Mouse (Mus musculus) heart, adult 18-20 months (tissue): ENCODE results near the gene 1700012B07Rik. TPM values are rescaled to one million over a fixed set of nuclear protein-coding genes. Genes with fewer than 3 reads are reported as not detected.
A peak's percentile ranks its signal among the peaks of the same experiment; 100 is the strongest.

Source experiments
- DNase-seq, 2 experiments: peaks; one replicate each; pipeline ENCODE4 v3.0.0; 2021 to 2022; ENCODE audit warnings: mixed read lengths in 1 of 2
- total RNA-seq, 2 experiments: library from RNA; stranded (reverse); gene quantifications; 2 replicates each; pipeline ENCODE4 v1.2.3; 2021

1700012B07Rik gene
- total RNA-seq, 2 experiments from 2014 or later: not detected

- DNase-seq: no peak
Measured at GRCm38 (mm10) chr11:109751636-109752603, 75.9 kb downstream of the 1700012B07Rik start.

- peak in 1 of 2 experiments; percentile 9 for DNase-seq
Measured at GRCm38 (mm10) chr11:109745210-109745609, 82.6 kb downstream of the 1700012B07Rik start.

- no peak for DNase-seq
Measured at GRCm38 (mm10) chr11:109737967-109738366, 89.9 kb downstream of the 1700012B07Rik start.

Other genes starting within 250 kb of the 1700012B07Rik start
- 100 to 1,000 TPM; 100 to 107 TPM for gene Wipi1, start 216.1 kb downstream of the 1700012B07Rik start, total RNA-seq
- 100 to 1,000 TPM; 371 to 461 TPM for gene Prkar1a, start 178.6 kb downstream of the 1700012B07Rik start, total RNA-seq
- gene Fam20a, start 105.8 kb downstream of the 1700012B07Rik start, total RNA-seq: 1 to 10 TPM; 5.8 to 7.4 TPM
- gene Abca8b, start 167.8 kb upstream of the 1700012B07Rik start, total RNA-seq: 1 to 10 TPM; 8.0 to 8.5 TPM